Mouse (Mus musculus): ENCODE results near the gene Ttll5. TPM values are rescaled to one million over a fixed set of nuclear protein-coding genes. Genes with fewer than 3 reads are reported as not detected.

The Ttll5 gene
- total and polyA plus RNA-seq, 2 experiments from 2014 or later: 10.4 to 23.9 TPM

DNA sequence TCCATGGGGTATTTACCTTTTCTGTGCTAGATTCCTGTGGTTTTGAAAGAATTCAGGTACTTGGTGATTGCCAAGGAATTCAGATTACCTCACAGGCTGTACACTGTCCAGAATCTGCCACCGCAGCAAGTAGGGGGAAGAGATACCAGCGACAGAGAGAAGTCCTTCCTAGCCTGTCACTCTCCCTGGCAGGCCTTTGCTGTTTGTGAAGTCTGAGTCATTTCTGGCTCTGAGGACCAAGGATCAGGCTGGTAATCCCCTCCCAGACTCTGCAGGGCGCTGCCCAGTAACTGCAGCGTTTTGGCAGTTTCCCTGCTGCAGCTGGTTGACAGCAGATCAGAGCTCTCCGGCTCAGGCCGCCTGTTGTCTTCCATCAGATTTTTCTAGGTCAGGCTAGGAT is 45.0 kb downstream of the Ttll5 start:
- Histone ChIP-seq H3K4me3 (ENCODE audit: low read length) (no peak overlapping the region), H3K9ac (replicated peaks; ENCODE audit: low read length) (no peak overlapping the region), H3K4me2 (ENCODE audit: low read depth, low read length) (no peak overlapping the region), H3K27ac (peak overlapping the region; percentile 41), H3K4me1 (ENCODE audit: insufficient read depth, low read length) (peaks cover 8% of the 10 kb centered on the region; the same call in 1 of the 2 replicates), H3K36me3 (ENCODE audit: insufficient read depth, low read length) (no peaks in the 10 kb centered on the region), H3K9me3 (ENCODE audit: low read length) (no peaks in the 10 kb centered on the region), H3K27me3 (ENCODE audit: insufficient read depth, low read length) (no peaks in the 10 kb centered on the region)
- TF ChIP-seq CTCF (IDR thresholded peaks at IDR 0.05; ENCODE audit: low read depth): peak; percentile 29
- DNase-seq (ENCODE audit: low spot score): peak; percentile 88
- ATAC-seq: peak; percentile 93
- WGBS: 24% methylated on average over 6 of the region's 6 CpGs

DNA sequence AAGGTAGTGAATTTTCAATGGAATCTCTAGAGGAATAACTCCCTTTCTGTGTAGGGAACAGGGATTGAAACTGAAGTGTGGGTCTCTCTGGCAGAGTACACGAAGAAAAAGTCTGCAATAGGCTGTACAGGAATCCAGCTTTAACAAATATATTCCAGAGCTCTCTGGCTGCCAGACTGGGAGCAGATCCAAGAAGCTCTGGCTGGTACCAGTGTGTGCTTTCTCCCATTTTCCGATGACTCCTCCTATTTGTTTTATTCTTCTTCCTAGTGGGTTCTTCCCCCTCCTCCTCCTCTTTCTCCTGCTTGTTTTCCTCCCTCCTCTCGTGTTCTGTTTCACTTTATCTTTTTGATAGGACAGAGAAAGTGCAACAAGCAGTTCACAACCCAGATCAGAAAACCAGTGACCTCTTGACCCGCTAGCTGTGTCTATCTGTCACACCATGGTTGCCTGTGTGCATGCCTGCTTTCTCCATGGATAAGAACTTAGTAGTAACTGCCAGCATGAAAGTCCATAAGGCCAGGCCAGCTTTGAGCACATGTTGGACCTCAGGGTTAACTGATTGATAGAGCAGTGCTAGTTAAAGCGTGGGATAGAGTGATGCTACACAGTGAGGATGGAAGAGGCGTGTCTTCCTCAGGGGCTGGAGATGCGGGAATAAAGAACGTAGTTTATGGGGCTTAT is 55.3 kb downstream of the Ttll5 start:
- no peaks in the 10 kb centered on the region for H3K9me3 ChIP-seq (ENCODE audit: low read length)
- H3K27ac ChIP-seq: peak overlapping the region; percentile 17
- no peak overlapping the region for H3K9ac ChIP-seq (replicated peaks; ENCODE audit: low read length)
- no peak overlapping the region for H3K4me2 ChIP-seq (ENCODE audit: low read depth, low read length)
- H3K36me3 ChIP-seq (ENCODE audit: insufficient read depth, low read length): peaks cover 5% of the 10 kb centered on the region
- ATAC-seq: peak; percentile 85
- H3K4me3 ChIP-seq (ENCODE audit: low read length): no peak overlapping the region
- no peak for TF ChIP-seq CTCF (IDR thresholded peaks at IDR 0.05; ENCODE audit: low read depth)
- WGBS: 55% methylated on average over 8 of the region's 8 CpGs
- peak; percentile 62 for DNase-seq (ENCODE audit: low spot score)
- H3K27me3 ChIP-seq (ENCODE audit: insufficient read depth, low read length): no peaks in the 10 kb centered on the region
- H3K4me1 ChIP-seq (ENCODE audit: insufficient read depth, low read length): peaks cover 3% of the 10 kb centered on the region; the same call in 1 of the 2 replicates

DNA sequence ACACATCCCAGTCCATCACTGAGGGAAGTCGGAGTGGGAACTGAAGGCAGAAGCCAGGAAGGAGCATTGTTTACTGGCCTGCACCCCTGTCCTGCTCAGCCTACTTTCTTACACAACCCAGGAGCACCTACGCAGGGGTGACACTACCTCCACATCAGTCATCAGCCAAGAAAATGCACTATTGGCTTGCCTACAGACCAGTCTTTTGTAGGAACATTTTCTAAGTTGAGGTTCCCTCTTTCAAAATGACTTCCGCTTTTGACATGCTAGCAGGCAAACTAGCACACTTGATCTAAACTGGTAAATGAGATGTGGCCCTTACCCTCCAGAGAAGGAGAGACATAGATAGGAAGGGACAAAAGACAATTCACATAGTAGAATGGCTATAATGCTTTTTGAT is 60.6 kb downstream of the Ttll5 start:
- no peak for ATAC-seq
- Histone ChIP-seq H3K36me3 (ENCODE audit: insufficient read depth, low read length) (peaks cover 9% of the 10 kb centered on the region; the same call in 1 of the 2 replicates), H3K4me2 (ENCODE audit: low read depth, low read length) (no peak overlapping the region), H3K4me1 (ENCODE audit: insufficient read depth, low read length) (0 out of 2 replicates have a peak, but pooled peaks cover under 1% of the 10 kb centered on the region), H3K27ac (no peak overlapping the region), H3K4me3 (ENCODE audit: low read length) (no peak overlapping the region), H3K9ac (replicated peaks; ENCODE audit: low read length) (no peak overlapping the region), H3K9me3 (ENCODE audit: low read length) (no peaks in the 10 kb centered on the region), H3K27me3 (ENCODE audit: insufficient read depth, low read length) (no peaks in the 10 kb centered on the region)
- 92% methylated on average over 3 of the region's 3 CpGs for WGBS
- DNase-seq (ENCODE audit: low spot score): no peak
- no peak for TF ChIP-seq CTCF (IDR thresholded peaks at IDR 0.05; ENCODE audit: low read depth)

DNA sequence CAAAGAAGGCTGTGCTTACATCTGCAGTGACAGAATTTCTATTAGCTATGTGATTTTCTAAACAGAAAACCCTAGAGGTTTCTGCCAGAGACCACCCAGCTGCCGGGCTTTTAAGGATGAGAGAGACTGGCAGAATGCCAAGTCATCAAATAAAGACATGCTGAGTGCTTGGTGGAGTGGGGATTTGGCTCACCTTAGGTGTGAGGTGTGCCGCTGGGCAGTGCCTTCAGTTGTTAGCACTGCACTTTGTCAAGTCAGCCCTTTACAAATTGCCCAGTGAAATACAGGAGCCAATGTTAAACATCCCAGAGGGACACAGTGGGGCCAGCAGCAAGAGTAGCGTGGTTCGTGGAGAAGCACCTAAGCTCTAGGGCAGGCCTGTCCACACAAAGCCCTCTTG is 65.6 kb downstream of the Ttll5 start:
- ATAC-seq (peak; percentile 43; the same call in 1 of the 2 replicates), DNase-seq (ENCODE audit: low spot score) (peak; percentile 58)
- Histone ChIP-seq H3K9me3 (ENCODE audit: low read length) (no peaks in the 10 kb centered on the region), H3K4me1 (ENCODE audit: insufficient read depth, low read length) (no peaks in the 10 kb centered on the region), H3K36me3 (ENCODE audit: insufficient read depth, low read length) (peaks cover 12% of the 10 kb centered on the region; the same call in 1 of the 2 replicates), H3K9ac (replicated peaks; ENCODE audit: low read length) (no peak overlapping the region), H3K4me2 (ENCODE audit: low read depth, low read length) (no peak overlapping the region), H3K4me3 (ENCODE audit: low read length) (no peak overlapping the region), H3K27ac (no peak overlapping the region), H3K27me3 (ENCODE audit: insufficient read depth, low read length) (no peaks in the 10 kb centered on the region)
- WGBS: 31% methylated on average over 4 of the region's 4 CpGs
- TF ChIP-seq CTCF (IDR thresholded peaks at IDR 0.05; ENCODE audit: low read depth): no peak

DNA sequence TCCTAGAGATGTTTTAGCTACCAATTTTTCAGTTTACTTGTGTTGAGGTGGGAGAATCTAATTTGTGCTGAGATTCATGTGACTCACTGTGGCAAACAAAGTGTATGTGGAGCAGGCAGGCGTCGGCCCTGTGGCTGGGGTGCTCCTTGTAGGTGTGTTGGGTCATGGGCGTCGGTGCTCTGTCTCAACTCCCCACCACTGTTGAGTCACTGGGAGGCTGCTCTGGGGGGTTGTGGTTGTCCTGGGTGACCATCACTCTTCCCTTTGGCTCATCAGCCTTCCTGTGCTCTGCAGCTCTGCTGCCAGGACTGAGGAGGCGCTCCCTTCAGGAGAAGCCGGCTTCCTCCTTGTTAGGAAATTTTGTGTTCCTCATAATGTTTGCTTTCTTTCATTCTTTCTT is 79.5 kb downstream of the Ttll5 start:
- no peak for ATAC-seq
- H3K27me3 ChIP-seq (ENCODE audit: insufficient read depth, low read length): no peaks in the 10 kb centered on the region

DNA sequence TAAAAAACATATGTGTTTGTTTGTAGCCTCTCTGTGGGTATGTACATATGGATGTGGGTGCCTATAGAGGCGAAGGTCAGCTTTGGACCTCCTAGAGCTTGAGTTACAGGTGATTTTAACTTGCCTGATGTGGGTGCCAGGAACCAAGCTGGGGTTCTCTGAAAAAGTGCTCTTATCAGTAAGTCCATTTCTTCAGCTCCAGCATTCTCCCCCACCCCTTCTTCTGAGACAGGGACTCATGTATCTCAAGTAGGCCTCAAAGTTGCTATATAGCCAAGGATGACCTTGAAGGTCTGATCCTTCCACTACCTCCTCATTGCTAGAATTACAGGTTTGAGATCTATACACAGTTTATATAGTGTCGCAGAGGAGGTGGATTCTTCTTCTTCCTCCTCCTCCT is 81.2 kb downstream of the Ttll5 start:
- 90% methylated on average over 2 of the region's 2 CpGs for WGBS
- ATAC-seq (no peak), DNase-seq (ENCODE audit: low spot score) (no peak)
- Histone ChIP-seq H3K36me3 (ENCODE audit: insufficient read depth, low read length) (peaks cover under 1% of the 10 kb centered on the region; the same call in 1 of the 2 replicates), H3K27ac (no peak overlapping the region), H3K27me3 (ENCODE audit: insufficient read depth, low read length) (no peaks in the 10 kb centered on the region), H3K9me3 (ENCODE audit: low read length) (no peaks in the 10 kb centered on the region), H3K4me2 (ENCODE audit: low read depth, low read length) (no peak overlapping the region), H3K9ac (replicated peaks; ENCODE audit: low read length) (no peak overlapping the region), H3K4me1 (ENCODE audit: insufficient read depth, low read length) (no peaks in the 10 kb centered on the region), H3K4me3 (ENCODE audit: low read length) (no peak overlapping the region)
- no peak for TF ChIP-seq CTCF (IDR thresholded peaks at IDR 0.05; ENCODE audit: low read depth)

More for the DNA sequence above, 79.5 kb downstream of the Ttll5 start:
- H3K9me3 ChIP-seq (ENCODE audit: low read length): no peaks in the 10 kb centered on the region
- no peak overlapping the region for H3K4me3 ChIP-seq (ENCODE audit: low read length)
- no peak overlapping the region for H3K27ac ChIP-seq
- H3K36me3 ChIP-seq (ENCODE audit: insufficient read depth, low read length): peaks cover 3% of the 10 kb centered on the region; the same call in 1 of the 2 replicates
- H3K4me1 ChIP-seq (ENCODE audit: insufficient read depth, low read length): no peaks in the 10 kb centered on the region
- TF ChIP-seq CTCF (IDR thresholded peaks at IDR 0.05; ENCODE audit: low read depth): no peak
- 90% methylated on average over 6 of the region's 6 CpGs for WGBS
- H3K9ac ChIP-seq (replicated peaks; ENCODE audit: low read length): no peak overlapping the region
- no peak overlapping the region for H3K4me2 ChIP-seq (ENCODE audit: low read depth, low read length)
- no peak for DNase-seq (ENCODE audit: low spot score)

DNA sequence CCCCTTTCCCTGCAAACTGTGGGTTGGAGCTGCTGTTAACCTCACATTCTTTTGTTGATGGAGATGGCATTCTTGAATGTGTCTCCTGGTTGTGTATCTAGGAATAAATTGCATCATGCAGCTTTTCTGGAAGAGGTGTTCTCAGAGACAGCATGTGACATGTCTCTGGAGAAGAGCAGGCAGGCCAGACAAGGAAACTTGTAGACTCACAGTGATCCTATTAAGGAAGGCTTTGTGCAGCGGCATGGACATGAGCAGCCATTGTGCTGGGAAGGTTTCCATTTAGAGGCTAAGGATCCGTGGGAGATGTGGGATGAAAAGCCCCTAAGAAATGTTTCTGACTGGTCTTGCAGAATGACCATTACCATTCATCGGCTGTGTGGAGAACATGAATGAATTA is 83.4 kb downstream of the Ttll5 start:
- ATAC-seq: no peak
- no peak for DNase-seq (ENCODE audit: low spot score)
- 51% methylated on average over 3 of the region's 3 CpGs for WGBS
- Histone ChIP-seq H3K27ac (no peak overlapping the region), H3K4me1 (ENCODE audit: insufficient read depth, low read length) (no peaks in the 10 kb centered on the region), H3K9ac (replicated peaks; ENCODE audit: low read length) (no peak overlapping the region), H3K9me3 (ENCODE audit: low read length) (no peaks in the 10 kb centered on the region), H3K4me3 (ENCODE audit: low read length) (no peak overlapping the region), H3K4me2 (ENCODE audit: low read depth, low read length) (no peak overlapping the region), H3K36me3 (ENCODE audit: insufficient read depth, low read length) (no peaks in the 10 kb centered on the region; the same call in 1 of the 2 replicates), H3K27me3 (ENCODE audit: insufficient read depth, low read length) (no peaks in the 10 kb centered on the region)
- TF ChIP-seq CTCF (IDR thresholded peaks at IDR 0.05; ENCODE audit: low read depth): no peak

All from hindbrain, postnatal 0 days (tissue).